Mouse (Mus musculus) left cerebral cortex, adult 18-20 months (tissue): ENCODE measurements at regions not wholly inside any gene's neighbourhood (a gene's known extent, or its start where the extent isn't known, plus 50 kb on each side); places are given as distances from the start of the nearest gene placed in this dataset.

ENCODE experiments used
- DNase-seq, 2 experiments: peaks; one replicate each; pipeline ENCODE4 v3.0.0; 2021 to 2022; ENCODE audit warnings: low spot score in 2 of 2, mixed read lengths in 1 of 2

DNA sequence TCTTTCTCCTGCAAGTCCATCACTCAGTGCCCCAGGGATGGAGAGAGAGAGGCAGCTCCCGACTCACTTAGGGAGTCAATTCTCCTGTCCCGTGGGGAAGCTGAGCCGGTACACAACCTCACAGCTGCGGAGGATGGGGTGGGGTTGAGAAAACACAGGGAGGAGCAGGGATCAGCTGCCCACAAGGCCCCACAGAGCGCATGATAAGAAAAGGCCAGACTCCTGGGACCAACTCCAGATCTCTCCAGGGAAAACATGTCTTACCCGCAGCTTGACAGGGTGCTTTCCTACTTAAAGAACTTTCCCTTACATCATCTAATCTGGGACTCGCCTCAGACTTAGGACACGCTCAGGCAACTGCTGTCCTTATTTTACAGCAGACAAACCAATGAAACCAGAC is 104.3 kb upstream of the Zfp703 start:
- DNase-seq: no peak

DNA sequence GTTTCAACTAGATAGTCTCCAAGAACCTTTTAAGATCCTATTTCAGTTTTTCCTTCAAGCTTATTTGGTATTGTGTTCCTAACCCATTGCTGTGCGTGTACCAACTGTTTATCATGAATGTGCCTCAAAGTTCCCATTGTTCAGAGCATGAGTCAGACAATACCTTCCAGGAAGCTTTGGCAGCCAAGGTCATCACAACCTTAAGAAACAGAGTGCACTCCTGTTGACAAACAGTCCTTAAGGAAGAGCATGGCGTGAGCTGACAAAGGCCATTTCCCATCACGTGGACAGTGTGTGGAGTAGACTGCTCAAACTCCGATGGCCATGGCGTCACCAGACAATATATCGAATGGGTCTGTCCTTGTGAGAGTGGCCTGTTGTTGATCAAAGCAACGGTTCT is 96.9 kb upstream of the Zfp703 start:
- no peak for DNase-seq

DNA sequence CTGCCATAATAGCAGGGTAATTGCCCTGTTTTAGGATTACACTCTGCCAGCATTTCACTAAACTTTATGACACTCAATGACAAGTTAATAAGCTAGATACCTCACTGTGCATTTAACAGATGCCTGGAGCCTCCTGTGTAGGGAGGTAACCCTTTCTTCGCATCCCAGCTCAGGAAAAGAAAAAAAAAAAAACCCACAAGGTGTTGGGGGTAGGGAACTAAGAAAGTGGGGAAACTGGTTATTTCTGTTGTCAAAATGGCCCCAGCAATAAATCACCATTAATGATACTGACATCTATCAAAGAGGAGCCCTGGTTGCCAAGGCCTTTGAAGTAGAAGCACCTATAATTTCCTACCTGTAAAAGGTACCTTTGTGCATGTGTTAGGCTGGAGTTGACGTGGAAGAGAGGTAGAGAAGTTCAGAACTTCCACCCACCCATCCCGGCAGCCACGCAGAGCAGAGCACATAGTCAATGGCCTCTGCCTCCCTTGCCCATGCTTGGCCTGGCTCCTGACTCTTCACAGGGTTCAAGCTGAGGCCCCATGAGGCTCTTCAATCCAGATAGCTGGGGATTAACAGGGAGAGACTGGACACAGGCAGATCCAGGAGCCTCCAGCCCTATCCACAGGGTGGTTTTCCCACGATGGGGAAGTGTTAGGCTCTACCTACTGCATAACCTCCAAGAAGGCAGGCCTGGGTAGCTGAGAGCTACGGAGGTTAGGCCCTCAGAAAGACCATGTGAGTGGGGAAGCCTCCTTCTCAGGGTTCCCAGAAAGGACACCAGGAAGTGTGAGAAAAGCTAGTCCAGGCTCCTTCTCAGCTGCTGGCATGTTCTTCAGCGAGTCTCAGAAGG is 95.6 kb upstream of the Zfp703 start:
- no peak for DNase-seq

DNA sequence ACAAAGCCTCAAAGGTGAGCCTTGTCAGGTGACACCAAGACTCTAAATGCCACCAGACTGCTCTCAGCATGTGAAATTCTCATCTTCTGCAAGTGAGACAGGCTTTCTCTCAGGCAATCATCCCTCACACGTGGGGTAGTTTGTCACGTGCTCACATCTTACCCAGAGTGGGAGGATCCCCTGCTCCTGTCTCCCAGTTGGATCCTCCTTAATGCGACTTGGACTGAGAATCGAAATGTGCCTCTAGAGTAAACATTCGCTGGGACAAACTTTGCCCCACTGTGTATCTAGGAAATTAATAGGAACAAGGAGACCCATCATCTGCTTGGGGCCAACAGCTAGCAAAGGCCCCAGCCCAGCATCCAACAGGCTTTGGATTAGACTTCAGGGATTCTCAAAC is 94.5 kb upstream of the Zfp703 start:
- DNase-seq: no peak

GRCm38 (mm10) chr8:26883285-26883684 is 93.8 kb upstream of the Zfp703 start:
- DNase-seq: no peak

DNA sequence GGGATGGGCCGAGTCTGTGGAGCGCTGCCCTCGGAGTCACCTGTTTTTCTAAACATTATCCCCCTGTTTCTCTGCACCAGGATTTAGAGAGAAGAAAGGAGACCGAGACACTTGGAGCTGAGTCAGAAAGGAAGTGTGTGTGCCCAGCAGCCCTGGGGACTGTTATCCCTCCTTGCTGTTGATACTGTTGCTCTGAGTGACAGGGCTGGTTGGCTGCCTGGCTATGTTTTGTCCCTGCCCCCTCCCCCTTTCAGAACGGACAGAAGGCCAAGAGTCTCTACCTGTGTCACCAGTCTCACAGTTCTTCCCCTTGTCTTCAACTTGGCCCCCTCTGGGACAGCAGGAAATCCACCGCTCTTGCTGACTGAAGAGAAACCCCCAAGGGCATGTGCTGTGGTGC is 93.4 kb upstream of the Zfp703 start:
- DNase-seq: no peak

GRCm38 (mm10) chr8:26884350-26884749 is 92.8 kb upstream of the Zfp703 start:
- no peak for DNase-seq

DNA sequence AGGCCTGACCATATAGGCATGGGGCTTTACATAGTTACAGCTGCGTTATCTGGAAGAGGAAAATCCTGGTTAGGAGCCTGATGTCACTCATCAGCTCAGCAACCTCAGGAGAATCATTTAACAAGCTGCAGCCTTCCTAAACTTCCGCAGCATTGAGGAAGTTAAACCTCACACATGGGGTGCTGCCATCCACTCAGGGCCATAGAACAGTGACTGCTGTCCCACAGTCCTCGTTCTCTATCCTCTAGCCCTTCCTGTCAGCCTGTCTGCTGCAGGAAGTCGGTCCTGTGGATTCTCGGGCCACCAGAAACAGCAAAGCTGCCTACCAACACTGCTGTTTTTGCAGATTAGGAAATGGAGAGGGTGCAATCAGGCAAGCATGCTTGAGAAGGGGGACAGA is 91.8 kb upstream of the Zfp703 start:
- no peak for DNase-seq

DNA sequence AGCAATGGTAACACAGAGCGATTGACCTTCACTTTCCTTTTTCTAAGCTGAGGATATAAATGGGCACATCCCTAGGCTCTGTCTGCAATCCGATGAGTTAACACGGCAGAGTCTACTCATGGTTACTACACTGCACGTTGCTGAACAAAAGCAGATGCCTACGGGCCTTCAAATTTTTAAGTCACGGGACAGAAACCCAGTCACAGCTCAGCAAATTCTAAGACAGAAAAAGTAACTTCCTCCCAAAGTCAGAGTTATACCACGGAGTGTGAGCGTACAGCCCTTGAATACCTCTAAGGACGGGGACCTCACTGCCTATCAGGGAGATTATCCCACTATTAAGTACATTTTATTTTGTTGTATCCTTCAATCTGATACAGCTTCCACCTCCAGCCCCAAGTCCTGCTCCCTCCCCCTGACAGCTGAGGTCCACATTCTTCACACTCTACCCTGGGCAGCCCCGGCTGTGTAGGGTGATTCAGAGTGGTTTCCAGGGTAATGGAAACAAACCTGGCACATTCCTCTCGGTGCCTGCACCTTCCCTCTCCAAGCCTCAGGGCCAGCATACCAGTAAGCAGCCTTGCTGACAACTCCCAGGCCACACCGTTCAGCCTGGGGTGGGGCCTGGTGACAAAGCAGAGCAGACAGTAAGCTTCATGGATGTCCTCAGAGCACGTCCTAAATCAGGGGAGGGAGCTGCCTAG is 90.2 kb upstream of the Zfp703 start:
- DNase-seq: no peak

DNA sequence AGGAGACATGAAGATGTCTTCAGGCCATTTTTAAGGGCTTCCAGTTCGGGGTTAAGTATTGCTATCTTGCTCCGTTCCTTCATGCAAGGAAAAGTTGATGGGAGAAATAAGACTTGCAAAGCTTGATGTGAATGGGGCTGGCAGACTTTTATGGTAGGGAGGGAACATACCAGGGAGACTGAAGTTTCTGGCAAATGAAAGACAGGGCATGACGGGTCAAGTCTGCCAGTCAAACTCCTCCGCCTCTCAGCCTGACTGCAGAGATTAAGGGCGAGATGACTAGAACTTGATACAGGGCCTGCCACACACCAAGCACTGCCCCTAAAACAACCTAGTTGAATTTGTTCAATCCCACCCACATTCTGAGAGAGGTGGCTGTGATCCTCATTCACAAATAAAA is 89.6 kb upstream of the Zfp703 start:
- DNase-seq: no peak

GRCm38 (mm10) chr8:26888050-26888449 is 89.1 kb upstream of the Zfp703 start:
- no peak for DNase-seq

DNA sequence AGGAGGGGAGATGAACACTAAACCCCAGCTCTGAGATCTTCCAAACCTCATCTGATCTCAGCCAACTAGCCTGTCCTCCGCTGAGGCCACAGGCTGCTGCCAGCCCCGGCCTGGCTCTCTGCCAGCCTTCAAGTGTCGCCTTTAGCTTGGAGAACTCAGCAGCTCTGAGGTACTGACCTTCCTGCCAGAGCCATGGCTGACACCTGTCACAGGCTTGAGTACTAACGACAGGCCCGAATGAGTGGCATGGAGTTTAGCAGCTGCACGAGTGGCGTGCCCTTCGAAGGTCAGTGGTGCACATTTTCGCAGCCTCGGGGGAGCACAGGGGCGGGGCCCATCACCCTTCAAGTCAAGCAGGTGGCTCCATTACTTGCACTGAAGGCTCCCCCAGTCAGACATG is 85.2 kb upstream of the Zfp703 start:
- DNase-seq: no peak

- no peak for DNase-seq
Observed at GRCm38 (mm10) chr8:26892380-26892779, 84.7 kb upstream of the Zfp703 start.

DNA sequence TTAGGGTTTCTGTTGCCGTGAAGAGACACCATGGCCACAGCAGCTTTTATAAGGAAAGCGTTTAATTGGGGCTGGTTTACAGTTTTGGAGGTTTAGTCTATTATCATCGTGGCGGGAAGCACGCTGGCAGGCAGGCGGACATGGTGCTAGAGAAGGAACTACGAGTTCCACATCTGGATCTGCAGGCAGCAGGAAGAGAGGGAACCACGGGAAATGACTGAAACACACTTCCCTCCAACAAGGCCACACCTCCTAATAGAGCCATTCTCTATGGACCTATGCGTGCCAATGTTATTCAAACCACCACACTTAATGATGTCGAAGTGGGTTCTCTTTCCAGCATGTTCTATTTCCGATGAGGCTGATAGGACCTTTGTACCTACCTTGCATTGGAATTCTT is 81.3 kb upstream of the Zfp703 start:
- no peak for DNase-seq

DNA sequence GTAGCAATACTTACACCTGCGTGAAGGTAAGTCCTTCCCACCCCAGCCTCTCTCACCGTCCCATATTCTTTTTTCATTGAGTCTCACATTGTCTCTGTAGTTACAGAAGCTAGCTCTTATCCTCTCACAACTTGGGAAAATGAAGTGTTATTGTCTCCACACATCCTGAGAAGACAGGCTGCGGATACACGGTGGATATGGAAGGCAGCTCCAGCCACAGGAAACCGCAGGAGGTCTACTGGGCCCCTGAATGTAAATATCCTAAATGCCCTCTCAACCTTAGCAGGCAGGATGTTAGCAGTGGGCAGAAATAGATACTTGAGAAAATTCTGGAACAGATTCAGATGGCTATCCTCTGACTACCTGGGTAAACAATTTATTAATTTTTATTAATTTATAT is 73.8 kb upstream of the Zfp703 start:
- DNase-seq: no peak

GRCm38 (mm10) chr8:26906257-26906656 is 70.9 kb upstream of the Zfp703 start:
- DNase-seq: no peak

GRCm38 (mm10) chr8:26907347-26908170 is 69.6 kb upstream of the Zfp703 start:
- no peak for DNase-seq

- DNase-seq: no peak
Observed at GRCm38 (mm10) chr8:26910186-26910585, 66.9 kb upstream of the Zfp703 start.

DNA sequence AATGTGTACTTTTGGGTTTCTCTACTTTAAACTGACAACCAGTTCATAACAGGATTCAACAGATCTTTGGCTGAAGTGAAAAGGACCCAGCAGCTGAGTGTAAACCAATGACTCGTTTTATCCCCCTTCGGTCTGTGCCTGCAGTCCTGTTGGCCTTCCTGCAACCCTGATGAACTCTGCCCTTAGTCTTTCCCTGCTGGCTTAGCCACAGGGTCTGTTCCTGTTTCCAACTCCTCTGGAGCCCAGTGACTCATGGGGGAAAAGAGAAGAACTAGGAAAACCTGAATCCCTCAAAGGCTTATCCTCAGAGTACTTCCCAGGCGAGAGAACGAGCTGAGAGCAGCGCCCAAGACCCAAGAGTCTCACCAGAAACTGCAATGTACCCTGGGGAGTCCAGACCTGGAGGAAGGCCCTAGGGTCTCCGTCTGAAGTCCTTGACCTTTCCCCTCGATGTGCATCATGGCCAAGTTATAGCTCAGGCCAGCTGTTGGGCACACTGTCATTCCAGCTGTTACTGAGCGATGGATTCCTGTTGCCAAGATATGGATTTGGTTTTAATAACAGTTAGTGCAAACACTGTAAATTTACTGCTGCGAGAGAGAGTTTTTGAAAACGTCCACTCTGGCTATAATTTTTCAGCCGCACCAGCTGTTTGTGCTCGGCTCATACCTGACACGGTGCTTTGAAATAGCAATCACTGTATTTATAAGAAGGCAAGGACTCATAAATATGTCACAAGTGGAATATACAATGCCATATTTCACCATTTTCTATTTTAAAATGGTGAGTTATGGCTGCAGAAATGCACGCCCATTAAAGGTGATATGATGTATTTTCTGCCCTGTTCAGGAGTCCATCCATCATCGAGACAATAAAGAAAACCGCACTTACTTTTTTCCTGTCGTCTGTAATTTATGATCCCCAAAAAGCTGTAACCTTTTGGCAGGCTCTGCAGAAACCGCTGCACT is 63.3 kb upstream of the Zfp703 start:
- no peak for DNase-seq

DNA sequence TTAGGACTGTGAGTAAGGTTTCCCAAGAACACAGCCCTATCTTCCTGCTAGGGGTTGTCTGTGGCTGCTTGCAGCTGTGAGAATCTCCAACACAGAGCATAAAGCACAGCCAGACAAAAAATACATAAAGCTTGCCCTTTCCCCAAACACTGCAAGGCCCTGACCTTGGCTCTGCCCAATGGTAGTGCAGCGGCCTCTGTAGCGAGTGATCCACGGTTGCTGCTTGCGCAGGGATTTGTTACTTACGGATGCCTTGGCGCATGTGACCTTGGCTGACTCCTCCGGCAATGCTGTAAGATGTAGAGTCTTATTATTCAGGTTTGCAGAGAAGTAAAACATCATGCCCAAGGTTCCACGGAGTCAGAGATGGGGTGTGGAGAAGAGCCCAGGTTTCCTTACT is 61.4 kb upstream of the Zfp703 start:
- DNase-seq: no peak
